Mouse (Mus musculus) embryo, embryonic 10 days (tissue): ENCODE results near the gene Gab1.
A peak's percentile ranks its signal among the peaks of the same experiment; 100 is the strongest.

ENCODE experiments used
- DNase-seq: peaks from one replicate; pipeline ENCODE4 v3.0.0-alpha.2; 2015; ENCODE audit warnings: low spot score

Gab1 gene

DNA sequence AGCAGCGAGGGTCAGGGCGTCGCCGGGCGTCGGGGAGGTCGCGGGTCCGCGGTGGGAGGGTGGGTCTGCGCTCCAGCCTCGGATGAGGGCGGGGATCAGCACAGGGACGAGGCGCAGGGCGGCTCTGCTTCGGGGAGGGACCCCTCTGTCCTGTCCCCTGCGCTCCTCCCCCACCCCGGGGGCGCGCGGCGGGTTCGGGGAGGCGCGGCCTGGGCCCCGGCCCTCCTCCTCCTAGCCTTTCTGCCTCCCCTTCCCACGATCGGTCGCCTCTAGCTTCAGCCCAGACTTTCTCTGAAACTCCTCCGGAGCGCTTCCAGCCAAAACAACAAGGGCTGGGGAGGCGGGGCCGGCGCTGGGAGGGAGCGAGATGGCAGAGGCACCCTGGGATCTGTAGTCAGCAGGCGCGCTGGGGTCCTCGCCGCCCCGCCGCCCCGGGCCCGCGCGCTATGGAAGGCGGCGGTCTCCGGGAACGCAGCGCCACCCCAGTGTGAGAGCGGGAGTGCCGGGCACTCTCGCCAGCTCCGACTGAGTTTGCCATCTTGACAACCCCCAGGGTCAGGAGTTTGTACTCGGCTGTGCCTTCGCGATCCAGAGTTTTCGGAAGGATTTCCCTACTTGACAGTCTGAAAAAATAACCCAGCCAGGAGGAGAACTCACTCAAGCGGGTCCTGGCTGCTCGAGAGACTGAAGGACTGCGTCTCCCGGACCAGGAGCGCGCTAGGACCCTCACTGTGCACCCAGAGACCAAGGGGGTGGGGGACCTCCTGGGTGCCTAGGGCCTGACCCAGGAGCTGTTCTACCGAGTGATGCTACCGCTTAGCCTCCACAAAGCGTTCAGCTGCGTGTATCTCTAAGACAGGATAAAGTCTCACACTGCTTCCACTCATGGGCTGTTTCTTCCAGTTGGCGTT lies at the start of gene Gab1:
Gene Gab1, minus strand, starts transcription at position 324 of the 911 bp plus-strand sequence.
- peak; percentile 95 for DNase-seq

DNA sequence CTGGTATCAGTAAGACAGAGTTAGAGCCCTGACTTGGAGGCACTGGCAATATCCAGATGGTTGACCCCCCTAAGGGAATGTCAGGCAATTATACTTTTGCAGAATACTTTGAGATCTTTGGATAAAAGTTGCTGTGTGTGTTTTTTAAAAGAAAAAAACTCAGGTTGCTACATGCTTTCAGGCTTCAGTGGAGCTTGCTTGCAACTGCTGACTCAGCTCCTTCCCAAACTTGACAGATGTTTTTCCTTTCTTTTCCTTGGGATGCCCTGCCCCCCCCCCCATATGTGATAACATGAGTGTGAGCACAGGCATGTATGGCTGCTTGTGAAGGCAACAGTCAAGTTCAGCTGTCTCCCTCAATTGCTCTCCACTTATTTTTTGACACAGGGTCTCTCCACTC lies 48.5 kb upstream of the Gab1 start:
- DNase-seq, result no peak

DNA sequence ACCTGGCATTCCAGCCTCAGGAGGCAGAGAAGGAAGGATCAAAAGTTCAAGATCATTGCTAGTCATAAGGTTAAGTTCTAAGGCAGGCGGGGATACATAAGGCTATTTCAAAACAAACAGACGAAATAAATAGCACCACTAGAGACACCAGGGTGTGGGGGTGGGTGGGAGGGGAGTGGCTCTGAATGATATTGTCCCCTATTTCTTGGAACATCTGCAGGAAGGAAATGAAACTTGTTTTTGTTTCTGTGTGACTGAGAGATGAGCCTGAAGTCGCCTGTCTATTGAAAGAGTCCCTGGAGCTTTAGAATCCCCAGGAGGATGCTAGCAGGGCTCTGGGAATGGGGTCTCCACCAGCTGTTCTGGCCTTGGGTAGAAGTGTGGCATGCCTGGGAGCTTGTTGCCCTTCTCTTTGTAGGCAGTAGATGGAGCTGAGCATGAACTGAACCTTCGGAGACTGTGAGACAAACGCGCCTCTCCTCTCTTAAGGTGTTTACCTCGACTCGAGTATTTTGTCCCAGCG lies 43.5 kb upstream of the Gab1 start:
- DNase-seq, result no peak

DNA sequence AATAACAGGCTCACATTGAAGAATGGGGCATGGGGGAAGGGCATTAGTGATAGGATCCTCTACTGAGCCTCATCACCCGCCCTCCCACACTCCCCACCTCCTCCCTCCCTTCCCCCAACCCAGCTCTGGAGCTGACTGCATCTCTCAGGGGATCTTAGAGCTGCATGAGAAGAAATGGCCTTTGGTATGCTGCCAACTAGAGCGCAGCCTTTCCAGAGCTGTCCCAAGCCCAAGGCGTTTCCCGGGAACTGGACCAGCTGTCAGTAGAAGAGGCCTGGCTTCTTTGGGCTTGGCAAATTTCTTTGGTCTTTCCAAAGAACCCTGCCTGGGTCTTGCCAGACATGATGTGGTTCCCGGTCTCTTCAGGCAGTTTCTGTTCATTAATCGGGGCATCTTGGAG lies 42.3 kb upstream of the Gab1 start:
- no peak for DNase-seq

DNA sequence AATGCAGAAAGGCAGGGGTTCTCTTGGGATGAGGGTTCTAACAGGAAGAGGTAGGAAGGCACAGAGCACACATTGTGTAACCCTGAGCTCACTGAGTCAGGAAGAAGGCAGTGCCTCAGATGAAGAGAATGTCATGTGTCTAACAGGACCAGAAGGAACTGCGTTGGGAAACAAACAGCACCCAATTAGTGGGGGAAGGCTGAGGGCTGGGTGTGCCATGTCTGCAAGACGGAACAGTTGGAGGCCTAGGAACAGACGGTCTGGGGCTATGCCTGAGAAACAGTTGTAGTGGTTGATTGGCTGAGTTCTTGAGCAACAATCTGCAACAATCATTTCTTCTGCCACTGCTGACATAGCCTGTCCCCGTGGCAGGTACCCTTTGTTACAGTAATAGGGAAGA lies 38.8 kb upstream of the Gab1 start:
- DNase-seq, result no peak

DNA sequence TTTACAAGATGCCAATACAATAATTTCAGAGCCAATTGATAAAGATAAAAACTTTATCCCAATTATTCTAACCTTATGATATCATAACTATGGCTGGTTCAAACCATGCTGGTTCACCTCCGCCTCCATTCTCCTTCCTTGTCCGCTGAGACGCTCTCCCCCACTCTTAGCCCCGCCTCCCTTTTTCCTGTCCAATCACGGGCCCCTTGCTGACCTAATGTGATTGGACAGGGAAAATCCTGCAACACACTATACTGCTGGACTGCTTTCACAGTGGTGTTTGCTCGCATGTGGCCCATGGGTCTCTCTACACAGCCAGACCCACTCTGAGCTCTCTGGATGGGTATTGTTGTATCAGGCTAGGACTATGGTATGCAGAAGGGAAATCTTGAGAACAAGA lies 38.2 kb upstream of the Gab1 start:
- no peak for DNase-seq

DNA sequence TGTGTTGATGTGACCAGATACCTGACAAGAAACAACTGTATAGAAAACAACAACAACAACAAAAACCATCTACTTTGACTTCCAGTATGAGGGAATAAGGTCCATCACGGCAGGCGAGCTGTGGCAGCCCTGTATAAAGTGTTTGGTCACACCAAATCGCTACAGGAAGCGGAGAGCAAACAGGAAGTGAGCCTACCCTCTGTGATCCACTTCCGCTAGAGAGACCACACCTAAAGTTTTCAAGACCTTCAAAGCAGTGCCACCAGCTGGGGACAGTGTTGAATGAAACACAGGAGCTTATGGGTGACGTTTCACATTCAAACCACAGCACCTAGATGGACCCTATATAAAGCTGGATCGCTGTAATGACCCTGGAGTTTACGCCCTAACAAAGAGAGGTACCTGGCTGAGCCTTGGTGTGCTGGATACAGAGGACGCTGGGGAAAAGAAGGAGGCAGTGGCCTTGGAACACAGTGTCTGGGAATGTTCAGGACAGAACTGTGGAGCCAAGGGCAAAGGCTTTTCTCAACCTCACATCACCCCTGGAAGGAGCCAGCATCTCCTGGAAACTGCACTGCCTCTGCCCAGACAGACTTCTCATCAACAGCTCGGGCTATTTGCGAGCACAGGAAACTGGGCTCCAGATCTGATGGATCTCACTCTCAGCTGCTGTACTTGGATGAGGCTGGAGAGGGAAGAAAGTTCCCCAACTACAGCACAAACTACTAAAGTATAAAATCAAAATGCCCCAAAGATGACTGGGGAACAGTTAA lies 36.3 kb upstream of the Gab1 start:
- no peak for DNase-seq

DNA sequence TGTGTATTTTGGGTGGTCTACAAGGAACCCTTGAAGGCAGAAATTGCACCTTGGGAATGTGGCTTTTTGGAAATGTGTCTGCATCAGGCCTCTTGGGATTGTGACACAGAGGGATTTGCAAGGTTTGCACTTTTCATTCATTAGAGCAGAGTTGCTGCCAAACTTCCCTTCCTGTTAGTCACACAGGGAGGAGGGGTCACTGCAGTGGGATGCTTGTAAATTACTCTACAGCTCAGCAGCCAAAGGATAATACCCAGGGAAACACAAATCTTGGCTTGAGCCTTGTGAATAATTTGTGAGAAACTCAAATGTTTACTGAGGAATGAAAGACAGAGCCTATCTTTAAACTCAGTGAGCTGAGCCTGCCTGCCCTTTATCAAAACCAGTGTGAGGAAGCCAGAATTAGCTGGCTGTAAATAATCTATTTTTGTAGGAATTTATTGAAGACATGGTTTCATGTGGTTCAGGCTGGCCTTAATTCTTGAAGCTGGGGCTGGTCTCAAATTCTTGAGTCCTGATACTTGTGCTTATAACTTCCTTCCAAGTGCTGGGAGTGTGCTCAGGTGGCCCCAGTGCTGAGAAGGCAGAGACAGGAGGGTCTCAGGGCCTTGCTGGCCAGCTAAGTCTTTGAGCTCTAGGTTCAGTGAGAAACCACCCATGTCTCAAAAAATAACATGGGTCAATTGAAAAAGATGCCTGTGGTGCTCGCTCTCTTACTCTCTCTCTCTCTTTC lies 32.9 kb upstream of the Gab1 start:
- peak; percentile 15 for DNase-seq

DNA sequence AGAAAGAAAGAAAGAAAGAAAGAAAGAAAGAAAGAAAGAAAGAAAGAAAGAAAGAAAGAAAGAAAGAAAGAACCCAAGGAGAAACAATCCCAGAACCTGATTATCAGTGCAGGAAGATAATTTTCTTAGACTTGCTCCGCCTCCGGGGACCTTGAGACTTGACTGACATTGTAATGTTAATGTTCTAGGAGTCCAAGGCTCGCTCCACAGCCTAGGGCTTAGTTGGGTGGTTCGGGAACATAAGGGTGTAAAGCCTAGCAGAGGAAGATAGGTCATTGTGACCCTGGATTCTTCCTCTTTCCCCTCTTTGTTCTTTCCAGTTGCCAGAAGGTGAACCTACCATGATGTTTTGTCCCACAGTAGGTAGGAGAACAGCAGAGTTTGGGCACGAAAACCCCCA lies 31.1 kb upstream of the Gab1 start:
- DNase-seq, result no peak

DNA sequence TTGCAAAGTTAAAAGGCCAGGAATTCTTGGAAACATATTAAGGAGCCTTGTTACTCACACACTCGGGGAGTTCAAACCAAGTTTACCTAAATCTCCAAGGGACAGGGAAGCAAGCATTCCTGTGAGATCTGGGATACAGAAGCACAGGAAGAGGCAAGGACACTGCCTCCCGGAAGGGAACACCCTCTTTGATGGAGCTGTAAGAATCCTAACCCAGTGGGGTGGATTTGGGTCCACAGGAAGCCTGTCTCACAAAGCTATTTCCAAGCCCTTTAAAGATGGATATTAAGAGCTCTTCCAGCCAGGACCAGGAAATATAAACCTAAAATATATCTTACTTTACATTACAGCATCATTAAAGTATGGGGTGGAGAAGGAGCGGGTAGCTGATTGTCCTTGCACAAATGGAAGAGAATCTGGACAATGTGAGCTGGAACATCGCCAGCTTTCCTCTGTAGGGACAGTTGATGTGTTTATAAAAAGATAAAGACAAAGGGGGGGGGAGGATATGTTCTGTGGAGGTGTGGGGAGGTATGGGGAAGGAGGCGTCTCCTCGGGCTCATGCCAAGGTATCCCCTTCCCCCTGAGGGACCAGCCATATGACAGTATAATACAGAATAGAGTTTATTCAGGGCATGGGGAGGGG lies 28.1 kb upstream of the Gab1 start:
- DNase-seq, result no peak

DNA sequence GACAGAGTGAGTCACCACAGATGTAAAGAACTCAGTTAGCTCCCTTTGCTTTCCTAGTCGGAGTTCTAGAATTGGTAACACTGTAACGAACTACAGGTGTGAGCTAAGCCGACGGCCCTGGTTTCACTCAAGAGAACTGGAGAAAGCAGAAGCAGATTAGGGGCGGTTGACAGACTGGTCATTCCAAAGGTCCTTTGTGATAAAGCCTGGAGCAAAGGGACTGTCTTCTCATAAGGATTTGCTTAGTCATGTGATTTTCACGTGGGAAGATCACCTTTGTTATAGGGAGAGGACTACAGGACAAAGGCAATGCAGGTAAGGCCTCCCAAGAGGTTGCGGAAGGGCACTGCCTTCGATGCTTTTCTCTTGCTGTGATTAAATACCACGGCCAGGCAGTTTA lies 22.0 kb upstream of the Gab1 start:
- no peak for DNase-seq

DNA sequence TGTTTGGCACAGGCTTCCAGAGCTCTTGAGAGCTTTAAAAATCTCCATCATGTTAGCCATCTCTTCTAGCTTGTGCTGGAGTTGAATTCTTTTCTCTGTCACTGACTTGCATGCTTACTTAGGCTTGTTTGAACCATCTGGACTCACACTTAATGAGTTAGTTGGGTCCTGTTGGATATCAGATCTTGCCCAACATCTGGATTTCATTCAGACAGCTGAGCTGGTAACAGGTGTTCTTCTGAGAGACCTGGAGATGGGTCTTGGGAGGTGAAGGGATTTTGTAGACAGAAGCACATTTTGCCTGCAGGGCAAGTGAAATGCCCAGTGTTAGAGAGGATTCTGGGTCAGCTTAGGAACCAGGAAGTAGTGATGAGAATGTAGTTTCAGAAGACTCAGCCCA lies 19.0 kb upstream of the Gab1 start:
- no peak for DNase-seq

DNA sequence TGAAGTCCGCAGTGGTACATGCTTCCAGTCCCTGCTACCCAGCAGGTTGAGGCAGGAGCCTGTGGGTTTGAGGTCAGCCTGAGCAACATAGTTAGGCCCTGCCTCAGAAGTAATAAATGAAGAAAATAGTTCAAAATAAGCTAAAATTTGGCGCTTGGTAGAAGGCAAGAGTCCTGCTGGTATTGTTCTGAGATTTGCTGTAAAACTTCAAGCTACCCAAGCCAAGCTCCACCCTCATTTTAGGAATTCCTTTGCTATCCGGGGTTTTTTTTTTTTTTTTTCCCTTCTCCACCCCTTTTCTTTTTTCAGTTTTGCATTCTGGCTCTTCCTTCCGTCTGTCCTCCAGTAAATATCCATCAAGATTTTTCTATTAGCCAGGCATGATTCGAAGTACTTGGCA lies 15.7 kb upstream of the Gab1 start:
- DNase-seq, result no peak

DNA sequence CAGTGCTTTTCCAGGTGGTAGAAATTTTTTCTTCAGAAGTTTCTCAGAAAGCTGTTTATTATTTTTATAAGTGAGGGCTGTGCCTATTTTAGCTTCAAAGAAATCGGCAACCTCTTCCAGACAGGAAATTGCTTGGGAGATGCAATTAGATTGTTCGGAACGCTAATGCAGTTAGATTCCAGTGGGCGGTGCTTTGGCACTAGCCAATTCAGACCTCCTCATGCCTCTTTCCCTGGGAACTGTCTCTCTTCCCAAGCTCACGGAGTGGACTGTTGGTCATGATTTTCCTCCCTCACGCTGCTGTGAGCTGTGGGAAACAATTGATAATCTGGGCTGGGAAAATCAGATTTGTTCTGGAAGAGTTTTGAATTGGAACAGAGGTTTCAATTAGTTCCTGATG lies 15.1 kb upstream of the Gab1 start:
- DNase-seq, result peak; percentile 61

DNA sequence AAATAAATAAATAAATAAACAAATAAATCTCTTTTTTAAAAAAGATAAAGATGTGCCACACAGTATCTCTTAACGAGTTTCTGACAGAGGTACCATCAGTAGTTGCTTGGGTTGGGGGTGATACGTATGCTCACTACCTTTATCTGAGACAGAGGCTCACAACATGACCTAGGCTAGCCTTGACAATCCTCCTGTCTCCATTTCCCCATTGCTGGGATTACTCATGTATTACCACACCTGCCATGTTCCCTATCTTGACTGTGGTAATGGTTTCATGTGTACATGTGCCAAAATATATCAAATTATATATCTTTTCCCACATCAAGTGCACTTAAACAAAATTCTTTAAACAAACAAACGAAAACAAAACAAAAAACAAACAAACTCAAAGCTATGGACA lies 14.2 kb upstream of the Gab1 start:
- DNase-seq, result no peak

DNA sequence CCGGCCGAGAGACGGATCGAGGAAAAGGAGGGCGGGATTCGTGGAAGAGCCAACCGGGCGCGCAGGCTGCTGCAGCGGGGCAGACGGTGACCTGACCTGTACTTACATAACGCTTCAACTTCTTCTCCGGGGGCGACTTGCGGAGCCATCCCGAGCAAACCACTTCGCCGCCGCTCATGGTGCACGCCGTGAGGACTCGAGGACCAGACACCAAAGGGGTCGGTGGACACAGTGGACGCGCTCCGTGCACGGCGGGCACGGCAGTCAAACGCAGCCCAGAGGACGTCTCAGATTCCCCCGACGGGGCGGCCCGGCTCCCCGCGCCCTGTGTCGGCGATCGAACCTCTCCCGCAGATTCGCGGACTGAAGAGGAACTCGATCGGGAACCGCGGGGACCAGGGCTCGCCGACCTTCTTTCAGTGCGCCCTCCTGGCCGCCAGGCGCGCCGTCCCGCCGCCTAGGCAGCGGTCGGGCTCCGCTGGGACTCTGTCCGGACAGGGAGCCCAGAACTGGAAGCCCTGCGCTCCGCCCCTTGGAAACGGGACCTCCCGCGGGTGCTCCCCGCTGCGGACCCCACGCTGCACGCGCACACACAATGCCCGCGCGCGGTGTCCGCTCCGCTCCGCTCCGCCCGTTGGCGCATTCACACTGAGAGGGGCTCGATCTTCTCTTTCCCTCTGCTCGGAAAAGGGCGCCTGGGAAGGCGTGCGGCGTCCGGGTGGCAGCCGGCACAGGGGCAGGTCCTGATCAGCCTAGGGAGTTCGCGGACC lies 708 bp downstream of the Gab1 start:
- peak; percentile 73 for DNase-seq

DNA sequence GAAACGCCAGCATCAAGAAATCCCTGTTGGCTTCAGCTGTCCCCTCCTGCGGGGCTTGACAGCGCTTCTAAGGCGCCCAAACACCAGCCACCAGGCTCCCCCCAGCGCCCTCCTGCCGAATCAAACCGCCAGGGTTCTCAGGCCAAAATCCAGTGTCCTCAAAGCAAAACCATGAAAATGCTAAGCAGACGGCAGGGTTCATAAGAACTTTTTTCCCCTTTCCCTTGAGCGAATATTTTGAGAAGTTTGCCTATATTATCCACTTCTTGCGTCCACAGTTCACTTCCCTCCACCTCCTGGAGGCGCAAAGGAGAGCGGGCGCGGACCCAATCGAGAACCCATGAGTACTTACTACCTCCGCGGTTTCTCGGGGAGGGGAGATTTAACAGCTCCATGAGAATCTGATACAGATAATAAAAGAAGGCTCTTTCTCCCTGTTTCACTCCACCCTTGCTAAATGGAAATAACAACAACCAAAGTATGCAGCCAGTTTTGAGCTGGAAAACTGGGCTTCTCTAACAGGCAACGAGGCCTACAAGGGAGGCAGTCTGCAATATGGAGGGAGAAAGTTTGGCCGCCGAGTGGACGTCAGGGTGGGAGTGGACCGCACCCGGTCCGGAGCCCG lies 1.4 kb downstream of the Gab1 start:
- peak; percentile 67 for DNase-seq

DNA sequence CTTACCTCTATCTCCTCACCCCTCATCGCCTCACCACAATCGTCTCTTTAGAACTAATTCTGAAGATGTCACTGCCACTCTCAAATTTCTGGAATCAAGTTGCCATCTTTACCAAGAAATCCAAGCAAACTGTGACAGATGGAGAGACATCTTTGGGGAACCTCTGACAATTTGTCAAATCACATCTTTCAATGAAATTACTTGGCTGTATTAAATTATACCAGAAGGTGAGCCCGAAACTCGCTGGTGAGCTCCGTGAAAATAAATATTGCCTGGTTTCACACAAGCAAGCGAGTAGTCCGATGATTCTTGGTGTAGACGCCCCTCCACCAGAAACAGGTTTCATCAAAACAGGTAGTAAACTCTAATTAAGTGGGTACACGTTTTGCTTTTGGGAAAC lies 2.2 kb downstream of the Gab1 start:
- no peak for DNase-seq

DNA sequence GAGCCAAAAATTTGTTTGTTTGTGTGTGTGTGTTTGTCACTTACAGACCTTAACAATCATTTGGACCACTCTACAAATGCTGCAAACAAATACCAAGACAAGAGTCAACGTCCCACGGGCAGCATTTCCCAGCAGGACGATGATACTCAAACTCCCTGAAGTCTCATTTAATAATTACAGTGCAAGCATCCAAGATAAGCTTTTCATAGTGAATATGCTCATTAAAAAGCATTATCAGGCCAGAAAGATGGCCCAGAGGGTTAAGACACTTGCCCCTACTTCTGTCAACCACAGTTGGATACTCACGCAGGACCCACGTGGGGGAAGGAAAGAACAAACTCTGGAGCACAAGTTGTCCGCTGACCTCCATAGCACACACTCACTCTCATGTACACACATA lies 4.8 kb downstream of the Gab1 start:
- DNase-seq, result no peak

DNA sequence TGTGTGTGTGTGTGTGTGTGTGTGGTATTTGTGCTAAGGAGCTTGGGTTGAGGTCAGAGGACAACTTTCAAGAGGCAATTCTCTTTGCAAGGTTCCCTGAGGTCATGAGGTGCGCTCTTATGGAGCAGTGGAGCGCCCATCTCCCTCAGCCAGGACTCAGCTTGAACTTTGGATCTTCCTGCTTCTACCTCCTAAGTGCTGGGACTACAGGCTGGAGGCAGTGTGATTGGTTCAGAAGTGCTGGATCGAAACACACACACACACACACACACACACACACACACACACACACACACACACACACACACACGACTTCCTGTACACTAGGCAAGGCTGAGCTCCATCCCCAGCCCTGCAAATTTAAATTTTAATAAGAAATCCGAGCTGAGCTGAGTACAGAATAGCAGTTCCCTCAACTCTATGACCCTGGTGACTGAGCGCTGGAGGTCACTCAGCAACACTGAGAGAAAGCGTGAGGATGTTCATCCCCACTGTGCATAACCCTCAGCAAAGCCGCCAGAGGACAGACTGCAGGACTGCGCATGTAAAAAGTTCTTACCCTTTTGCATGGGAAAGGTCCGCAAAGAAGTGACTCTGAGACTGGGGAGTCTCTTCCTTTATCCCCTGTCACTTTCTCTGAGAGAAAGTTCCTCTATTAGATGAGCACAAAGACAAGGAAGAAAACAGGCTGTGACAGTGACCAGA lies 6.4 kb downstream of the Gab1 start:
- no peak for DNase-seq
